Mouse (Mus musculus) heart, adult 18-20 months (tissue): ENCODE data around the gene Bcl6b. TPM values are rescaled to one million over a fixed set of nuclear protein-coding genes. Genes with fewer than 3 reads are reported as not detected.
A peak's percentile ranks its signal among the peaks of the same experiment; 100 is the strongest.

Experiments used
- DNase-seq, 2 experiments: peaks; one replicate each; pipeline ENCODE4 v3.0.0; 2021 to 2022; ENCODE audit warnings: mixed read lengths in 1 of 2
- total RNA-seq, 2 experiments: library from RNA; stranded (reverse); gene quantifications; 2 replicates each; pipeline ENCODE4 v1.2.3; 2021

Bcl6b gene
- total RNA-seq, 2 experiments from 2014 or later, result 5.5 to 15.5 TPM

- peak; percentile 57 to 70 for DNase-seq
Observed at GRCm38 (mm10) chr11:70234037-70234436, 4.4 kb upstream of the Bcl6b start.

- DNase-seq, result peak in 1 of 2 experiments; percentile 60
Observed at GRCm38 (mm10) chr11:70233016-70233415, 3.4 kb upstream of the Bcl6b start.

GRCm38 (mm10) chr11:70232546-70232945 lies 2.9 kb upstream of the Bcl6b start:
- DNase-seq, result peak; percentile 69 to 80

- peak; percentile 92 to 93 for DNase-seq
Observed at GRCm38 (mm10) chr11:70230239-70230727, 685 bp upstream of the Bcl6b start.

- DNase-seq, result peak; percentile 92
Observed at GRCm38 (mm10) chr11:70228828-70229227, 770 bp downstream of the Bcl6b start.

- peak in 1 of 2 experiments; percentile 13 for DNase-seq
Observed at GRCm38 (mm10) chr11:70227661-70228245, 1.8 kb downstream of the Bcl6b start.

- DNase-seq, result peak in 1 of 2 experiments; percentile 38
Observed at GRCm38 (mm10) chr11:70227126-70227525, 2.5 kb downstream of the Bcl6b start.

- peak in 1 of 2 experiments; percentile 21 for DNase-seq
Observed at GRCm38 (mm10) chr11:70226602-70226890, 3.1 kb downstream of the Bcl6b start.

GRCm38 (mm10) chr11:70225798-70226601 lies 3.6 kb downstream of the Bcl6b start:
- peak in 1 of 2 experiments; percentile 31 for DNase-seq

- peak; percentile 71 to 89 for DNase-seq
Observed at GRCm38 (mm10) chr11:70223724-70224123, 5.9 kb downstream of the Bcl6b start.

GRCm38 (mm10) chr11:70221603-70222500 lies 7.7 kb downstream of the Bcl6b start:
- DNase-seq, result peak; percentile 65 to 81

GRCm38 (mm10) chr11:70220731-70221602 lies 8.6 kb downstream of the Bcl6b start, which contains the start of gene Slc16a13:
Gene Slc16a13, minus strand, starts transcription at chr11:70221064.
- DNase-seq, result peak; percentile 93 to 97

GRCm38 (mm10) chr11:70220323-70220722 lies 9.3 kb downstream of the Bcl6b start:
- DNase-seq, result no peak

GRCm38 (mm10) chr11:70219873-70220272 lies 9.7 kb downstream of the Bcl6b start:
- DNase-seq, result no peak

GRCm38 (mm10) chr11:70218741-70219470 lies 10.7 kb downstream of the Bcl6b start:
- no peak for DNase-seq

GRCm38 (mm10) chr11:70218039-70218438 lies 11.6 kb downstream of the Bcl6b start:
- no peak for DNase-seq

- DNase-seq, result no peak
Observed at GRCm38 (mm10) chr11:70216103-70216502, 13.5 kb downstream of the Bcl6b start.

- no peak for DNase-seq
Observed at GRCm38 (mm10) chr11:70215301-70215700, 14.3 kb downstream of the Bcl6b start.

- DNase-seq, result no peak
Observed at GRCm38 (mm10) chr11:70214856-70215209, 14.8 kb downstream of the Bcl6b start.

- DNase-seq, result peak in 1 of 2 experiments; percentile 55
Observed at GRCm38 (mm10) chr11:70214191-70214855, 15.3 kb downstream of the Bcl6b start.
